Comparison of ENCODE assay signal across 9 mouse cellular contexts in genomic region chr7:34198346-34198745, GRCm38 (mm10). TPM values are rescaled to one million over a fixed set of nuclear protein-coding genes. Genes with fewer than 3 reads are reported as not detected.
A peak's percentile ranks its signal among the peaks of the same experiment; 100 is the strongest.
DNase-seq lines count a peak whose midpoint lies in the region; ATAC-seq lines count a peak whose summit lies in the region.
"Had no signal": no experiment of that assay in that cellular context is flagged by ENCODE, and none has a peak within 500 bp of the region (broad histone marks: within the 10 kb centered on the region; RNA-seq: fewer than 3 reads in every experiment).

No protein-coding gene starts in this region.

- DNase-seq in heart, postnatal 14 days: peak; percentile 28 to 58
- no peak for DNase-seq in heart, embryonic 10.5 days (ENCODE audit: low spot score)
- peak; percentile 35 for DNase-seq in kidney, postnatal 14 days
- DNase-seq in spleen, adult 12 weeks (ENCODE audit: low spot score): peak; percentile 35
- no peak for DNase-seq in layer of hippocampus, postnatal 36 days
- no peak for DNase-seq in gastrocnemius, adult 8-10 months (ENCODE audit: low spot score in 2 of 2)

- WGBS in heart, embryonic 10.5 days: 37% methylated on average over 3 of the region's 3 CpGs

- peaks cover 42% of the 10 kb centered on the region for H3K36me3 ChIP-seq in heart, embryonic 10.5 days

- peaks cover 2% of the 10 kb centered on the region; the same call in 1 of the 2 replicates for H3K4me1 ChIP-seq in heart, embryonic 10.5 days

- H3K27ac ChIP-seq in heart, embryonic 10.5 days: no peak overlapping the region

- H3K27me3 ChIP-seq in heart, embryonic 10.5 days (ENCODE audit: insufficient read depth, poor library complexity, severe bottlenecking): no peaks in the 10 kb centered on the region

- H3K4me3 ChIP-seq in heart, embryonic 10.5 days: no peak overlapping the region

- intact Hi-C loops in heart, postnatal 14 days (cut with DNase I): loop anchor here (5.0 kb wide), 1 partner anchor 34 kb away; the partner anchor contains the start of gene Gpi1

- ATAC-seq in CD4-positive, CD25-positive, alpha-beta regulatory T cell, adult 4 months: peak; percentile 35
- peak; percentile 37 for ATAC-seq in activated CD4-positive, CD25-positive, alpha-beta regulatory T cell, adult 4 months

- H3K9me3 ChIP-seq in heart, embryonic 10.5 days: no peaks in the 10 kb centered on the region

RNA-seq across cellular contexts. Expression of gene Pdcd2l, which starts 1.9 kb away (rescaled TPM):
- total RNA-seq in heart, postnatal 14 days (2021): 10 to 100 TPM; 16.2 to 19.2 TPM
- polyA plus RNA-seq in heart, embryonic 10.5 days (2016; fragmentation: Nextera tagmentation; extraction: Ambion mirVana): 65.2 and 67.5 TPM in 2 replicates
- polyA plus RNA-seq in CD4-positive, CD25-positive, alpha-beta regulatory T cell, adult 4 months (2017; shearing (Covaris generic)): 10 to 100 TPM; 27.0 to 30.8 TPM
- polyA plus RNA-seq in activated CD4-positive, CD25-positive, alpha-beta regulatory T cell, adult 4 months (2017; shearing (Covaris generic)): 10 to 100 TPM; 23.4 to 35.1 TPM
- total RNA-seq in layer of hippocampus, postnatal 36 days (2021): 10 to 100 TPM; 21.1 to 25.1 TPM
- 10 to 100 TPM; 13.0 to 18.6 (median 16.9) TPM for total RNA-seq in gastrocnemius, adult 8-10 months (2022)

RNA-seq across cellular contexts. Expression of gene Uba2, which starts 28.9 kb away (rescaled TPM):
- 10 to 100 TPM; 34.6 to 38.9 TPM for total RNA-seq in heart, postnatal 14 days (2021)
- polyA plus RNA-seq in heart, embryonic 10.5 days (2016; fragmentation: Nextera tagmentation; extraction: Ambion mirVana): 154 and 197 TPM in 2 replicates
- polyA plus RNA-seq in CD4-positive, CD25-positive, alpha-beta regulatory T cell, adult 4 months (2017; shearing (Covaris generic)): 10 to 100 TPM; 79.0 to 92.8 TPM
- 10 to 100 TPM; 93.3 to 94.9 TPM for polyA plus RNA-seq in activated CD4-positive, CD25-positive, alpha-beta regulatory T cell, adult 4 months (2017; shearing (Covaris generic))
- 10 to 100 TPM; 88.9 to 90.0 TPM for total RNA-seq in layer of hippocampus, postnatal 36 days (2021)
- 10 to 100 TPM; 33.2 to 42.5 (median 37.5) TPM for total RNA-seq in gastrocnemius, adult 8-10 months (2022)

RNA-seq across cellular contexts. Expression of gene Gpi1, which starts 31.8 kb away (rescaled TPM):
- 100 to 1,000 TPM; 507 to 526 TPM for total RNA-seq in heart, postnatal 14 days (2021)
- polyA plus RNA-seq in heart, embryonic 10.5 days (2016; fragmentation: Nextera tagmentation; extraction: Ambion mirVana): 650 and 828 TPM in 2 replicates
- 100 to 1,000 TPM; 458 to 463 TPM for polyA plus RNA-seq in CD4-positive, CD25-positive, alpha-beta regulatory T cell, adult 4 months (2017; shearing (Covaris generic))
- polyA plus RNA-seq in activated CD4-positive, CD25-positive, alpha-beta regulatory T cell, adult 4 months (2017; shearing (Covaris generic)): 100 to 1,000 TPM; 354 to 384 TPM
- total RNA-seq in layer of hippocampus, postnatal 36 days (2021): 100 to 1,000 TPM; 784 to 785 TPM
- total RNA-seq in gastrocnemius, adult 8-10 months (2022): 1,000 to 10,000 TPM in 2 of 4 experiments, 100 to 1,000 TPM in 2; 941 to 1,057 (median 993) TPM

RNA-seq across cellular contexts. Expression of gene Gm6096, which starts 52.5 kb away (rescaled TPM):
- total RNA-seq in heart, postnatal 14 days (2021): not detected
- 0.57 TPM in 1 of 2 replicates, not detected in the other for polyA plus RNA-seq in heart, embryonic 10.5 days (2016; fragmentation: Nextera tagmentation; extraction: Ambion mirVana)
- polyA plus RNA-seq in CD4-positive, CD25-positive, alpha-beta regulatory T cell, adult 4 months (2017; shearing (Covaris generic)): 1 to 10 TPM in 1 of 2 experiments, not detected in 1; 1.6 TPM
- not detected for polyA plus RNA-seq in activated CD4-positive, CD25-positive, alpha-beta regulatory T cell, adult 4 months (2017; shearing (Covaris generic))
- not detected for total RNA-seq in layer of hippocampus, postnatal 36 days (2021)
- total RNA-seq in gastrocnemius, adult 8-10 months (2022): not detected
- polyA plus RNA-seq: testis, adult 2 months had no signal

Comparison
In these comparisons a context has a peak if more than half of its experiments do, and no peak if none do; other contexts are left out.
1. DNase-seq: peak in heart, postnatal 14 days (2 of 2), kidney, postnatal 14 days (single experiment) and spleen, adult 12 weeks (single experiment); none in heart, embryonic 10.5 days (single experiment), layer of hippocampus, postnatal 36 days (0 of 2) and gastrocnemius, adult 8-10 months (0 of 2).